16 mouse cellular contexts compared by ENCODE assay signal in the genomic region with DNA sequence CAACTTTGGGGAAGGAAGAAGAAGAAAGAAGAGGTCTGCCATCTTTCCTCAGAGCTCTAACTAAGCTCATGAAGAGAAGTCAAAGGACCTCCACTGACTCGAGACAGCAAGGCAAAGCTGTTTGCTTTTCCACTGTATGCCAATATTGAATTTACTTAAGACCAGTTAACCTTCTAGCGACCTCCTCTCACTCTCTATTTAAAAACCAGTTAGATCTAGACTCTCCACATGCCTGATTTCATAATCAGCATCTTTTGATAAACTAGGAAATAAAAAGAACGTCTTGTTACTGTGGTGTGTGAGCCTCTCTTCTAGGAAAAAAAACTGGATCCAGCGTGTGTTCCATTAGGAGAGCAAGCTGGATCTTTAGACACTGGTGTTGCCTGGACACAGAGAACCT. TPM values are rescaled to one million over a fixed set of nuclear protein-coding genes. Genes with fewer than 3 reads are reported as not detected.
DNase-seq lines count a peak whose midpoint lies in the region; ATAC-seq and TF ChIP-seq lines count a peak whose summit lies in the region.
"Had no signal": no experiment of that assay in that cellular context is flagged by ENCODE, and none has a peak within 500 bp of the region (broad histone marks: within the 10 kb centered on the region; RNA-seq: fewer than 3 reads in every experiment).

No protein-coding gene starts in this region.

- TF ChIP-seq EP300 in lung, postnatal 0 days (IDR thresholded peaks at IDR 0.05) = peak; percentile 97

- peak; percentile 27 for ATAC-seq in lung, postnatal 0 days
- peak; percentile 44; the same call in 1 of the 2 replicates for ATAC-seq in stomach, embryonic 16.5 days (ENCODE audit: insufficient read depth, low FRiP score)
- ATAC-seq: forebrain, postnatal 0 days; midbrain, embryonic 15.5 days; Patski had no signal

- peaks cover 67% of the 10 kb centered on the region for H3K4me1 ChIP-seq in kidney, adult 2 months (ENCODE audit: control insufficient read depth, insufficient read depth, low read length)
- peaks cover 62% of the 10 kb centered on the region for H3K4me1 ChIP-seq in lung, postnatal 0 days (ENCODE audit: insufficient read depth, low read depth, low read length)
- peaks cover 60% of the 10 kb centered on the region for H3K4me1 ChIP-seq in stomach, embryonic 16.5 days (ENCODE audit: control insufficient read depth, insufficient read depth, low read length)

- H3K4me2 ChIP-seq in lung, postnatal 0 days (replicated peaks; ENCODE audit: low read depth, low read length) = 0 out of 2 replicates have a peak overlapping the region, but pooled peaks have one; percentile 20
- peak overlapping the region; percentile 25 for H3K4me2 ChIP-seq in stomach, embryonic 16.5 days (ENCODE audit: low read depth, low read length)
- H3K4me2 ChIP-seq: hindbrain, embryonic 12.5 days; midbrain, embryonic 15.5 days had no signal

- H3K27ac ChIP-seq in gastrocnemius, adult 2 months = peak overlapping the region; percentile 91
- peak overlapping the region; percentile 77 for H3K27ac ChIP-seq in kidney, adult 2 months (ENCODE audit: insufficient read depth, low read depth, low read length)
- H3K27ac ChIP-seq in lung, postnatal 0 days (ENCODE audit: low read length) = peak overlapping the region; percentile 92
- H3K27ac ChIP-seq in stomach, embryonic 16.5 days (ENCODE audit: low read length) = peak overlapping the region; percentile 70
- H3K27ac ChIP-seq: hindbrain, embryonic 12.5 days; midbrain, embryonic 15.5 days had no signal

- no peaks in the 10 kb centered on the region for H3K9me3 ChIP-seq in lung, postnatal 0 days (ENCODE audit: low read length)
- no peaks in the 10 kb centered on the region for H3K9me3 ChIP-seq in stomach, embryonic 16.5 days (replicated peaks; ENCODE audit: control insufficient read depth, low read length)
- H3K9me3 ChIP-seq: hindbrain, embryonic 12.5 days; midbrain, embryonic 15.5 days had no signal

- TF ChIP-seq POLR2A in kidney, adult 2 months (IDR thresholded peaks at IDR 0.05; ENCODE audit: low read depth, low read length) = no peak

- no peaks in the 10 kb centered on the region for H3K36me3 ChIP-seq in kidney, adult 2 months (ENCODE audit: control insufficient read depth, insufficient read depth, low read length)
- H3K36me3 ChIP-seq in lung, postnatal 0 days (ENCODE audit: insufficient read depth, low read length) = no peaks in the 10 kb centered on the region
- H3K36me3 ChIP-seq in stomach, embryonic 16.5 days (ENCODE audit: control insufficient read depth, insufficient read depth, low read length) = no peaks in the 10 kb centered on the region
- H3K36me3 ChIP-seq: hindbrain, embryonic 12.5 days; midbrain, embryonic 15.5 days had no signal

- WGBS in kidney, adult 2 months = 23% methylated on average over 4 of the region's 4 CpGs
- WGBS in lung, postnatal 0 days = 23% methylated on average over 4 of the region's 4 CpGs
- WGBS in stomach, embryonic 16.5 days = 38% methylated on average over 4 of the region's 4 CpGs

- no peak overlapping the region for H3K9ac ChIP-seq in lung, postnatal 0 days (replicated peaks; ENCODE audit: low read depth)
- H3K9ac ChIP-seq in stomach, embryonic 16.5 days (ENCODE audit: low read length) = no peak overlapping the region
- H3K9ac ChIP-seq: forebrain, postnatal 0 days; hindbrain, embryonic 12.5 days; midbrain, embryonic 15.5 days had no signal

- intact Hi-C loops in gastrocnemius, adult 2 months (cut with DNase I) = loop anchor here (1.0 kb wide), 1 partner anchor 20 kb away; no protein-coding TSS in a partner anchor

- no peak for DNase-seq in gastrocnemius, adult 2 months
- DNase-seq in gastrocnemius, postnatal 10 days = no peak
- peak; percentile 32 for DNase-seq in kidney, adult 2 months
- DNase-seq in kidney, adult 18-20 months = no peak
- peak; percentile 96 for DNase-seq in lung, postnatal 0 days (ENCODE audit: low spot score)
- no peak for DNase-seq in lung, postnatal 4 days
- DNase-seq in retina, embryonic 14.5 days (ENCODE audit: low spot score) = no peak
- DNase-seq: cerebellum, postnatal 10 days; embryo, embryonic 11 days; forebrain, postnatal 0 days; gastrocnemius, postnatal 25 days; thymus, adult 18-20 months had no signal

- no peaks in the 10 kb centered on the region for H3K27me3 ChIP-seq in kidney, adult 2 months (replicated peaks; ENCODE audit: control insufficient read depth, insufficient read depth, low read length)
- no peaks in the 10 kb centered on the region for H3K27me3 ChIP-seq in lung, postnatal 0 days (replicated peaks; ENCODE audit: insufficient read depth, low read length)
- H3K27me3 ChIP-seq in stomach, embryonic 16.5 days (ENCODE audit: control insufficient read depth, insufficient read depth, low read length) = no peaks in the 10 kb centered on the region
- H3K27me3 ChIP-seq: hindbrain, embryonic 12.5 days; midbrain, embryonic 15.5 days; Patski had no signal

- no peak for TF ChIP-seq CTCF in gastrocnemius, adult 2 months (IDR thresholded peaks at IDR 0.05)
- TF ChIP-seq CTCF in kidney, adult 2 months (conservative IDR thresholded peaks at IDR 0.05; ENCODE audit: insufficient read depth, insufficient read length, low read depth, low read length) = no peak
- no peak for TF ChIP-seq CTCF in lung, postnatal 0 days (IDR thresholded peaks at IDR 0.05)

- H3K4me3 ChIP-seq in gastrocnemius, adult 2 months = no peak overlapping the region
- H3K4me3 ChIP-seq in kidney, adult 2 months (ENCODE audit: insufficient read depth, low read depth, low read length) = no peak overlapping the region
- no peak overlapping the region for H3K4me3 ChIP-seq in lung, postnatal 0 days (ENCODE audit: low read depth, low read length)
- H3K4me3 ChIP-seq in stomach, embryonic 16.5 days (replicated peaks; ENCODE audit: low read length) = no peak overlapping the region
- H3K4me3 ChIP-seq: hindbrain, embryonic 12.5 days; midbrain, embryonic 15.5 days had no signal

RNA-seq across cellular contexts. Expression of a gene that starts 28.4 kb away (rescaled TPM):
- total RNA-seq in gastrocnemius, adult 2 months (2021) = 10 to 100 TPM; 25.7 to 40.5 TPM
- total RNA-seq in gastrocnemius, postnatal 10 days (2021) = 10 to 100 TPM; 31.4 to 43.5 TPM
- polyA plus RNA-seq in kidney, adult 2 months (2012; rRNA removed) = 29.2 and 35.5 TPM in 2 replicates
- 15.2 and 22.9 TPM in 2 replicates for polyA plus RNA-seq in lung, postnatal 0 days (2015; fragmentation: Nextera tagmentation; extraction: Ambion mirVana)
- polyA plus RNA-seq in stomach, embryonic 16.5 days (2015; fragmentation: Nextera tagmentation; extraction: Ambion mirVana) = 7.2 and 7.6 TPM in 2 replicates

Comparison
In these comparisons a context has a peak if more than half of its experiments do, and no peak if none do; other contexts are left out.
1. DNase-seq: peak in kidney, adult 2 months (single experiment) and lung, postnatal 0 days (single experiment); none in gastrocnemius, adult 2 months (single experiment), gastrocnemius, postnatal 10 days (single experiment), kidney, adult 18-20 months (single experiment), lung, postnatal 4 days (0 of 2) and retina, embryonic 14.5 days (single experiment).
2. Peak in every context shown above with its lines, with median percentiles within 50 percentile points of each other: H3K27ac ChIP-seq.